Mouse (Mus musculus) forebrain, embryonic 16.5 days (tissue): ENCODE data around the gene Arid4a. TPM values are rescaled to one million over a fixed set of nuclear protein-coding genes. Genes with fewer than 3 reads are reported as not detected.
"Not testable (repeated sequence)": the region's sequence is repeated elsewhere in the genome, so short reads cannot be mapped to it uniquely, and the experiment has no call there.

ENCODE experiments used
- ATAC-seq: fragments of 200-750 bp; cut with Nextera tagmentation; 2 replicates; pipeline ENCODE4 v1.8.0; 2017; ENCODE audit warnings: mild to moderate bottlenecking, moderate library complexity
- H3K27ac ChIP-seq: fragments of 300-500 bp; sonication (generic); 2 replicates; pipeline ENCODE4 v1.5.1; 2014; ENCODE audit warnings: low read length, control low read depth
- H3K27me3 ChIP-seq: fragments of 300-500 bp; sonication (generic); replicated peaks from 2 replicates; pipeline ENCODE4 v1.6.1; 2014; ENCODE audit warnings: low read length; ENCODE audit not compliant: control insufficient read depth, insufficient read depth
- H3K36me3 ChIP-seq: fragments of 300-500 bp; sonication (generic); 2 replicates; pipeline ENCODE4 v1.6.1; 2014; ENCODE audit not compliant: control insufficient read depth, insufficient read depth
- H3K4me1 ChIP-seq: fragments of 300-500 bp; sonication (generic); replicated peaks from 2 replicates; pipeline ENCODE4 v1.6.1; 2014; ENCODE audit warnings: low read length; ENCODE audit not compliant: control insufficient read depth, insufficient read depth
- H3K4me2 ChIP-seq: fragments of 300-500 bp; sonication (generic); 2 replicates; pipeline ENCODE4 v1.6.1; 2014; ENCODE audit warnings: mild to moderate bottlenecking, low read length, control low read depth
- H3K4me3 ChIP-seq: fragments of 300-500 bp; sonication (generic); replicated peaks from 2 replicates; pipeline ENCODE4 v1.5.1; 2014; ENCODE audit warnings: mild to moderate bottlenecking, low read length, control low read depth
- H3K9ac ChIP-seq: fragments of 300-500 bp; sonication (generic); replicated peaks from 2 replicates; pipeline ENCODE4 v1.6.1; 2014; ENCODE audit warnings: low read depth, low read length, control low read depth
- H3K9me3 ChIP-seq: fragments of 300-500 bp; sonication (generic); 2 replicates; pipeline ENCODE4 v1.6.1; 2016; ENCODE audit warnings: low read length; ENCODE audit not compliant: control insufficient read depth
- WGBS: fragments of 180-500 bp; shearing (Covaris S2); extraction: QIAGEN DNeasy Blood & Tissue Kit; methylation state at CpG from one replicate; pipeline ENCODE4 v1.1.7; 2014; 5-methylcytosine and 5-hydroxymethylcytosine counted together
- polyA plus RNA-seq: library from polyadenylated mRNA; unstranded; fragments of >200 nt; fragmentation: Nextera tagmentation; extraction: Ambion mirVana; gene quantifications from 2 replicates; pipeline ENCODE4 v1.2.1, GENCODE M21; 2015

Arid4a gene
- polyA plus RNA-seq, 1 experiment from 2014 or later = 52.1 TPM

- Histone ChIP-seq H3K4me2 (no peak overlapping the region), H3K9me3 (no peaks in the 10 kb centered on the region), H3K4me1 (no peaks in the 10 kb centered on the region), H3K9ac (no peak overlapping the region), H3K4me3 (no peak overlapping the region), H3K27me3 (no peaks in the 10 kb centered on the region), H3K27ac (no peak overlapping the region), H3K36me3 (peaks cover 9% of the 10 kb centered on the region)
- 95% methylated on average over 7 of the region's 7 CpGs for WGBS
- no peak for ATAC-seq
These were observed 44.0 kb downstream of the Arid4a start for GRCm38 (mm10) chr12:71059741-71060140.

GRCm38 (mm10) chr12:71069846-71070245 is 54.1 kb downstream of the Arid4a start:
- H3K27me3 ChIP-seq = no peaks in the 10 kb centered on the region
- H3K4me2 ChIP-seq = no peak overlapping the region
- no peak overlapping the region for H3K27ac ChIP-seq
- H3K9me3 ChIP-seq = no peaks in the 10 kb centered on the region
- no peak overlapping the region for H3K4me3 ChIP-seq
- H3K36me3 ChIP-seq = peaks cover 56% of the 10 kb centered on the region
- H3K9ac ChIP-seq = no peak overlapping the region
- ATAC-seq = no peak
- 95% methylated on average over 17 of the region's 17 CpGs for WGBS
- H3K4me1 ChIP-seq = no peaks in the 10 kb centered on the region

GRCm38 (mm10) chr12:71072048-71072447 is 56.3 kb downstream of the Arid4a start:
- no peak overlapping the region for H3K4me3 ChIP-seq
- no peak overlapping the region for H3K27ac ChIP-seq
- peaks cover 65% of the 10 kb centered on the region for H3K36me3 ChIP-seq
- 90% methylated on average over 4 of the region's 4 CpGs for WGBS
- H3K4me1 ChIP-seq = no peaks in the 10 kb centered on the region
- H3K9ac ChIP-seq = no peak overlapping the region
- no peaks in the 10 kb centered on the region for H3K9me3 ChIP-seq
- no peak overlapping the region for H3K4me2 ChIP-seq
- H3K27me3 ChIP-seq = no peaks in the 10 kb centered on the region
- no peak for ATAC-seq

GRCm38 (mm10) chr12:71073113-71073730 is 57.4 kb downstream of the Arid4a start:
- Histone ChIP-seq H3K36me3 (peaks cover 59% of the 10 kb centered on the region), H3K27ac (no peak overlapping the region), H3K9ac (no peak overlapping the region), H3K27me3 (no peaks in the 10 kb centered on the region), H3K4me2 (no peak overlapping the region), H3K4me3 (no peak overlapping the region), H3K4me1 (no peaks in the 10 kb centered on the region), H3K9me3 (no peaks in the 10 kb centered on the region)
- peak; percentile 82 for ATAC-seq
- WGBS = 60% methylated on average over 12 of the region's 12 CpGs

GRCm38 (mm10) chr12:71086331-71086730 is 70.5 kb downstream of the Arid4a start:
- Histone ChIP-seq H3K36me3 (peaks cover 5% of the 10 kb centered on the region; the same call in 1 of the 2 replicates), H3K4me1 (no peaks in the 10 kb centered on the region), H3K4me3 (no peak overlapping the region), H3K9me3 (no peaks in the 10 kb centered on the region), H3K27ac (no peak overlapping the region), H3K9ac (no peak overlapping the region), H3K4me2 (no peak overlapping the region), H3K27me3 (no peaks in the 10 kb centered on the region)
- no peak for ATAC-seq
- 93% methylated on average over 8 of the region's 8 CpGs for WGBS

GRCm38 (mm10) chr12:71104275-71104674 is 88.5 kb downstream of the Arid4a start:
- not testable (repeated sequence) for H3K4me2 ChIP-seq, H3K9me3 ChIP-seq, H3K9ac ChIP-seq, H3K27me3 ChIP-seq, H3K4me1 ChIP-seq, H3K36me3 ChIP-seq, H3K4me3 ChIP-seq, ATAC-seq, H3K27ac ChIP-seq
- 89% methylated on average over 4 of the region's 4 CpGs for WGBS

GRCm38 (mm10) chr12:71107216-71107771 is 91.5 kb downstream of the Arid4a start:
- Histone ChIP-seq H3K27ac (no peak overlapping the region), H3K9ac (no peak overlapping the region), H3K4me2 (no peak overlapping the region), H3K27me3 (no peaks in the 10 kb centered on the region), H3K36me3 (no peaks in the 10 kb centered on the region), H3K9me3 (no peaks in the 10 kb centered on the region), H3K4me3 (no peak overlapping the region), H3K4me1 (no peaks in the 10 kb centered on the region)
- WGBS = 89% methylated on average over 6 of the region's 6 CpGs
- ATAC-seq = no peak

- peak within 1 kb of the TSS; percentile 35 for H3K4me2 ChIP-seq
- no peaks in the 10 kb centered on the region for H3K9me3 ChIP-seq
- H3K36me3 ChIP-seq = no peaks in the 10 kb centered on the region
- no peak within 1 kb of the TSS for H3K27ac ChIP-seq
- peak within 1 kb of the TSS; percentile 17; the same call in 1 of the 2 replicates for H3K4me3 ChIP-seq
- H3K27me3 ChIP-seq = no peaks in the 10 kb centered on the region
- no peaks in the 10 kb centered on the region; the same call in 1 of the 2 replicates for H3K4me1 ChIP-seq
- ATAC-seq = no peak
- no peak within 1 kb of the TSS for H3K9ac ChIP-seq
- 4% methylated on average over 33 of the region's 33 CpGs for WGBS
These were observed 95.5 kb downstream of the Arid4a start, which contains the start of gene Tomm20l for GRCm38 (mm10) chr12:71111331-71111730. Gene Tomm20l, plus strand, starts transcription at chr12:71111428.

GRCm38 (mm10) chr12:71113074-71113473 is 97.3 kb downstream of the Arid4a start:
- WGBS = 84% methylated on average over 10 of the region's 10 CpGs
- no peaks in the 10 kb centered on the region; the same call in 1 of the 2 replicates for H3K4me1 ChIP-seq
- no peak overlapping the region for H3K9ac ChIP-seq
- H3K9me3 ChIP-seq = no peaks in the 10 kb centered on the region
- H3K27me3 ChIP-seq = no peaks in the 10 kb centered on the region
- H3K4me3 ChIP-seq = no peak overlapping the region
- no peak overlapping the region for H3K27ac ChIP-seq
- no peak for ATAC-seq
- H3K4me2 ChIP-seq = no peak overlapping the region
- no peaks in the 10 kb centered on the region for H3K36me3 ChIP-seq
